Mouse (Mus musculus) megakaryocyte, adult 5-6 weeks (primary cell): ENCODE measurements around the gene Ptrhd1. TPM values are rescaled to one million over a fixed set of nuclear protein-coding genes. Genes with fewer than 3 reads are reported as not detected.

ENCODE experiments used
- ATAC-seq: 2 replicates; pipeline ENCODE4 v1.8.0; 2016; ENCODE audit warnings: mild to moderate bottlenecking, inconsistent platforms; ENCODE audit not compliant: poor library complexity, severe bottlenecking
- total RNA-seq, 2 experiments: library from RNA; stranded (forward) in 1 of 2; stranded (reverse) in 1 of 2; fragments of 153-499, 151-499 nt in 1 of 2; fragments of 221-1000, 200-1000 nt in 1 of 2; gene quantifications; 2 replicates each; pipeline versions ENCODE4 v1.2.3 to v1.2.4; 2015 to 2017

The Ptrhd1 gene
- total RNA-seq (2015), result 8.7 and 10.7 TPM in 2 replicates
- total RNA-seq (2017), result 7.4 and 7.8 TPM in 2 replicates

GRCm38 (mm10) chr12:4233572-4234508, at the start of gene Ptrhd1, which contains the start of gene Cenpo:
Gene Ptrhd1 (plus strand): TSS chr12:4234027.
Gene Cenpo (minus strand): TSS chr12:4234294.
- peak; percentile 89 for ATAC-seq

GRCm38 (mm10) chr12:4184648-4185047, 49.2 kb upstream of the Ptrhd1 start:
- ATAC-seq, result no peak

- ATAC-seq, result no peak; the same call in 1 of the 2 replicates
These were observed 45.4 kb upstream of the Ptrhd1 start for GRCm38 (mm10) chr12:4188171-4189059.

DNA sequence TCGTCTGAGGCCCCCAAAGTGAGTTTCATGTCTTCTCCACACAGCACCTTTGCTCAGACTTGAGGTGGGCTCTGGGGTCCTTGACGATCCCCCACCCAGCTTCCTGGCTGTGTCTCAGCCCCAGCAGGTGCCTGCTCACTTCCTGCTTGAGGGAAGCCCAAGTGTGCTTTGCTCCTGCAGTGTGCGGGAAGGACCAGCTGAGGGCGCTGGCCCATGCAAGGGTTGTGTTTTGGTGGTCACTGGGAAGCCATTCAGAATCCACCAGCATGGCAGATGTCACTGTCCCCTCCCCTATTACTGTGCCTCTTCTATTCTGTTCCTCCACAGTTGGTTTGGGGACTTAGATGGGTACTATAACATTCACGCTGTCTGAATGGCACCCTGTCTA, 44.8 kb upstream of the Ptrhd1 start:
- ATAC-seq, result no peak

DNA sequence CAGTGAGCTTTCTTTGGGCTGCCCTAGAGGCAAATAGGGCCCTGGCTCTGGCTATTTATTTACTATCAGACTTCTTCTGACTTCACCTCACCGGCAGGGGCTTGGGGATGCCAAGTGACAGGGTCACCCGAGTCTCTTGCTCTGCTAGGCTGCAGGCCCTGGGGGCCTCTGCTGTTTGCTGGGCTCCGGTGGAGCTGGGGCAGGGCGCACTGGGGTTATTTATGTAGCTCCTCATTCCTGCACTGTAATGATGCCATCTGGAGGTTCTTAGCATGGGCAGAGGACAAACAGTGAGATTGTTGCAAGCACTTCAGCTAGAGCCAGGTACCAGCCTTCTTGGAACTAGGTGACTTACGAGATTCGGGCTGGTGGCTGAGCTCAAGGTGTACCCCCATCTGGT, 41.3 kb upstream of the Ptrhd1 start:
- no peak for ATAC-seq

DNA sequence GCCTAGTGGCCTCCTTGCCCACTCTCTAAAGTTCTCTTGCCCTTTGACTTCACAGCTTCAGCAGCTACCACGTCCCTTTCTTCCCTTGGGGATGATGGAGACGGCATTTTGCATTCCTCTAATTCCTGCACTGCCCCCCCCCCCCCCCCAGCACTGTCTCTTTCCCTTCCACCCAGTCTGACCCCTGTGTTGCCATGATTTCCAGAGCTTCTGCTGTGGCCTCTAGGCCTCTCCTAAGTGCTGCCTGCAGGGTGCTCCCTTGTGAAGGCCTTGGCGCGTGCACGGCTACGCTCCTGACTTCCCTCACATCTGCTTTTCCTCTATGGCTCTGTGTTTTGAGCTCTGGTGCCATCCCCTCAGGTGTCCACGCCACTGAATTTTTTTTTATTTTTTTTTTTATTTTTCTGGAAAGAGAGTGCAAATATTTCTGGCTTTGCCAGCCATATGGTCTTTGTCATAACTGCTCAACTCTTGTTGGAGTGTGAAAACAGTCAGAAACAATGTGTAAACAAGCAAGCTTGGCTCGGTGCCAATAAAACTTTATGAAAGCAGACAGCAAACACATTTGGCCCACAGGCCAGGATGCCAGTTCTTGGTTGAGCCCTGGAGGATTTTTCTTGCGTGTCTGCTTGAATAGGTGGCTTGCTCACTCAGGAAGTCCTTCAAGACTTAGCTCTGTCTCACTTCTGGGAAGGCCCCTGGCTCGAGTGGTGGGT, 40.6 kb upstream of the Ptrhd1 start:
- ATAC-seq, result no peak

GRCm38 (mm10) chr12:4194643-4195042, 39.2 kb upstream of the Ptrhd1 start:
- peak; percentile 30; the same call in 1 of the 2 replicates for ATAC-seq

DNA sequence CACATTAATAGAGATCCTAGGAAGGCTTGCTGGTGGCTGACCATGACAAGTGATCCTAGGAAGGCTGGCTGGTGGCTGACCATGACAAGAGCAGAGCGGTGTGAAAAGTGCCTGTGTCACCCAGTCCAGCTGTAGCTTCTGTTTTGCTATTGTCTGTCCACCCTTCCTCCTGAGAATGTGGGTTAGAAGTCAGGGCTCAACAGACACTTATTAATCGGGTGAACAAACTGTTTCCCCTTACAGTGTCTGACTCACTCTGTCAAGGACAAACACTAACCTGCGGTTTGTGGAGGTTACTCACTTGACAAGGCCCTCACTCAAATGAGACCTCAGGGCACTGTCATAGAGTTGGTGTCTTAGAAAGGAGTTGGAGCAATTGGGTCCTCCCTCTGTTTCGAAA, 35.1 kb upstream of the Ptrhd1 start:
- ATAC-seq, result no peak

DNA sequence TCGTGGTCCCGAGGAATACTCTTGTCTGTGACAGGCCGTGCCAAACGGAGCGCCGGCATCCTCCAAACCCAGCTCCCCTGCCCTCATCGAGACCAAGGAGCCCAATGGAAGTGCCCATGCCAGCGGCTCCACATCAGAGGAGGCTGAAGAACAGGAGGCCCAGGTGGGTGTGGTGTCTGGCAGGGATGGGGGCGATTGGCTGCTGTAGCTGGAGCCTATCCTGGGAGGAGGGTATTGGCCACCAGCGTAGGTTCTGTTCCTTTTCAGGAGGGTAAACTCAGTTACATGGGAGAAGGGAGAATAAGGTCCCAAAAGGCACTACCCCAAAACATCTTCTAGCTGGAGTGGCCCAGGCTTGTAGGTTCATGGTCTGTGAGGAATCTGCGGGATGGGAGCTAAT, 34.6 kb upstream of the Ptrhd1 start:
- ATAC-seq, result no peak

DNA sequence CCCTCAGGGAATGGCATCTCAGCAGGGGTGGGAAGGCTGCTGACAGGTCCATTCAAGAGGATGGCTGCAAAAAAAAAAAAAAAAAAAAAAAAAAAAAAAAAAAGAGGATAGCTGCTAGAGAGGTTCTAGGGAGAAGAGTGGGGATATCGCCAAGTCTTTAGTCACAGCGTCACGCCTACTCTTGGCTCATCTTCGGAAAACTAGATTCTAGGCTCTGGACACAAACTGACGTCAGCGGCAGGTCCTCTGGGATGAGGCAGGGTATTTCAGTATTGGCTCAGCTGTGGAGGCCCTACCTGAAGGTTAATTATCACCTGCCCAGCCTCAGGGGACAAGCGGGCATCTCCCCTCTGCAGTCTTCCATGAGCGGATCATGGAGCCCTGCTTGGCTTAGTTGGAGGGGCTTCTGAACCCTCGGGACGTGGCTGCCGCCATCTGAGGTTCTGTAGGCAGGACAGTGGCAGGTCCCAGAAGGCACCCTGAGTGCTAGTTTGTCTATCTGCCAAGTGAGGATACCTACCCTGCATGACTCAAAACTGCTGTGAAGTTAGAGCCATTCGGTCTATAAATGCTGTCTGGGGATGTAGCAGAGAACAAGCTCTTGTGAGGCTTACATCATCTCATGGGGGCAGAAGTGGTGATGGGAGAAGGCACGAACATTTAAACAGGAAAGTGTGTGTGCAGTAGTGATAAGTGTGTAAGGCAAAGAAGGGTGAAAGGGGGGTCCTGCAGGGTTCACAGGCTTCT, 32.2 kb upstream of the Ptrhd1 start:
- ATAC-seq, result no peak

DNA sequence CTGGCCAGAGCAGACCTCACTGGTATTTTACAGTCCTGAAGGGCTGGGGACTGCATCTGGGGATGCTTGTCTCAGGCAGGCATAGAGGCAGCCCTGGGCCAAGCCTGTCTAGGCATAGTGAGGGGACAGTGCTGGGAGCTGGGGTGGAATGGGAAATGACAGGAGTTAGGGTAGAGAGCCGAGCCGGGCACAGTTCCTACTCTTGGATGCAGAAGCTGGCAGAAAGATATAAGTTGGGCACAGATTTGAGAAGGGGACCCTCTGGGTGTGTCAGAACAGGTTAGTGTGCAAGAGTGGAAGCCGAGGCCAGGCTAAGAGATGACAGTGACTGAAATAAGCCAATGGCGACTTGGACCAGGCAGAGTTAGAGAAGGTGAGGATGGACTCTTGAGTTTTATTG, 31.6 kb upstream of the Ptrhd1 start:
- ATAC-seq, result no peak

DNA sequence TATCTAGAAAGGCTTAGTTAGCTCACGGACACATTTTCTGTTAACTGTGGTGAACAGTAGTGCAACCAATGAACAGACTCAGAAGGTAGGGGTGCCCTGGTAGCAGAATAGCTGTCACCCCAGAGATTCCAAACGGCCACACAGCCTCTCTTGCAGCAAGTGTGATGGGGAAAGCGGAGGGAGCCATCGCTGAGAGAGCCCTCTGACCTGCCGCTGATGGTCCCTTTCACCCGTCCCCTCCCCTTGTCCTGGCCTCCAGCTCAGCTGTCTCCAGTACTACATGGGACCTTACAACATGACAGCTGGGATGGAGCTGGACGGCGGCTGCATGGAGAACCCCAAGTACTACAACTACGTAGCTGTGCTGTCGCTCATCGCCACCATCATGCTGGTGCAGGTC, 27.7 kb upstream of the Ptrhd1 start:
- no peak for ATAC-seq

GRCm38 (mm10) chr12:4208405-4209133, 25.3 kb upstream of the Ptrhd1 start:
- peak; percentile 93 for ATAC-seq

GRCm38 (mm10) chr12:4209196-4209595, 24.6 kb upstream of the Ptrhd1 start:
- no peak for ATAC-seq

DNA sequence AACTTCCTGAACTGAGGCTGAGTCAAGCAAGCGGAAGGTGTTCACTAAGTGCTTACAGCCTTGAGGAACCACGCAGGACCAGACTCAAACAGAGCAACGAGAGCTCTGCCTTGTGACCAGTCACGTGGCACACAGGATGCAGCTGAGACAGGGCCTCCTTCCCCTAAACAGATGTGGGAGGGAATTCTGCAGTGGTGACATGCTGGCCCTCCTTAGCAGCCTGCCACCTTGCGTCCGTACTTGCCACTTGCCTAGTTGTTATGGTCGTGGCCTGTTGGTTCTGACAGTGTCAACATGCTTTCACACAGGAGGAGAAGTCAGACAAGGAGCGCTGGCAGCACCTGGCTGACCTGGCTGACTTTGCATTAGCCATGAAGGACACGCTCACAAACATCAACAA, 22.7 kb upstream of the Ptrhd1 start:
- peak; percentile 56 for ATAC-seq

DNA sequence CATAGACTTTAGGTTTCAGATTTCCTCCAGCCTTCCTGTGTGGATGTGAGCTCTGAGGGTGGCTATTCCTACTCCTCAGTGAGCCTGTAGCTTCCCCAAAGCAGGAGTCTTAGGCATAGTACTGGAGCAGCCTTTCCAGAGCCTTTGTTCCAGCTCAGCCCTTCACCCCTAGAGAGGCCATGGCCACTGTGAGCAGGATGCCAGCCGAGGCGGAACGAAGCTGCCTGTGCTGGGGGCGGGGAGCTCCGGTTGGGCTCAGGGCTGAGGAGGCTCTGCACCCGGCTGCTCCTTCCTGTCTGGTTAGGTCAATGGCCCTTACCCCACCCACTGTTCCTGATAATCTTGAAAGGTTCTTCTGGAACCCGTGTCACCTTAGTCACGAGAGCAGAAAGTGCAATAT, 20.9 kb upstream of the Ptrhd1 start:
- no peak for ATAC-seq

- no peak for ATAC-seq
These were observed 3.7 kb upstream of the Ptrhd1 start for GRCm38 (mm10) chr12:4230156-4230555.

DNA sequence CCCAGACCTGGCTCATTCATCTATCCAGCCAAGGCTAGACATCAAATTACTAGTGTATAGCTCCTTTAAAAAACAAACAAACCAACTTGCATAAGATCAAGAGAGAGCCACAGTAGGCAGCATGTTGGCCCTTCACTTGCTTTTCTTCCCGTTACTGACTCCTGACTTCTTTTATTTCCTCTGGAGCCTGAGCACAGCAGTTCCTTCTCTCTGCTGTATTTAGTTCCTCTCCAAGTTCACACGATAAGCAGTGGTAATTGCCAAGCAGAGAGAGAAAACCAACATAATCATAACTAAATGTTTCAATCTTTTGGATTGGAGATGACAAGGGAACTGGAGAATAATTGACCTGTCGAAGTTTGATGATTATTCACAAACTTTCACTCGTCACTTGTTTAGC, 1.1 kb upstream of the Ptrhd1 start:
- ATAC-seq, result no peak

GRCm38 (mm10) chr12:4237481-4237880, 3.7 kb downstream of the Ptrhd1 start:
- no peak for ATAC-seq
